Mouse (Mus musculus): Measurements from ENCODE around the gene Map2k5. TPM values are rescaled to one million over a fixed set of nuclear protein-coding genes. Genes with fewer than 3 reads are reported as not detected.

Gene Map2k5
- polyA plus RNA-seq, 1 experiment from 2014 or later = 23.5 TPM

GRCm38 (mm10) chr9:63122161-63122833 lies 255.4 kb downstream of the Map2k5 start:
- Histone ChIP-seq H3K9ac (ENCODE audit: low read depth, low read length) (no peak overlapping the region), H3K27ac (ENCODE audit: low read depth, low read length) (no peak overlapping the region), H3K4me2 (no peak overlapping the region), H3K4me1 (replicated peaks; ENCODE audit: control insufficient read depth, insufficient read depth, low read length) (peaks cover 8% of the 10 kb centered on the region; the same call in 1 of the 2 replicates), H3K4me3 (ENCODE audit: low read depth, low read length) (no peak overlapping the region), H3K36me3 (ENCODE audit: control insufficient read depth, insufficient read depth, low read length) (no peaks in the 10 kb centered on the region), H3K9me3 (ENCODE audit: control insufficient read depth, low read length) (no peaks in the 10 kb centered on the region), H3K27me3 (replicated peaks; ENCODE audit: control insufficient read depth, insufficient read depth, low read length) (no peaks in the 10 kb centered on the region)
- DNase-seq (ENCODE audit: low spot score) (no peak), ATAC-seq (replicated peaks; ENCODE audit: low FRiP score) (no peak)
- 74% methylated on average over 8 of the region's 8 CpGs for WGBS

- no peak overlapping the region for H3K4me3 ChIP-seq (ENCODE audit: low read depth, low read length)
- H3K27me3 ChIP-seq (replicated peaks; ENCODE audit: control insufficient read depth, insufficient read depth, low read length) = no peaks in the 10 kb centered on the region
- no peak overlapping the region for H3K27ac ChIP-seq (ENCODE audit: low read depth, low read length)
- ATAC-seq (replicated peaks; ENCODE audit: low FRiP score) (no peak), DNase-seq (ENCODE audit: low spot score) (no peak)
- 69% methylated on average over 5 of the region's 5 CpGs for WGBS
- no peaks in the 10 kb centered on the region for H3K4me1 ChIP-seq (replicated peaks; ENCODE audit: control insufficient read depth, insufficient read depth, low read length)
- H3K9ac ChIP-seq (ENCODE audit: low read depth, low read length) = no peak overlapping the region
- H3K36me3 ChIP-seq (ENCODE audit: control insufficient read depth, insufficient read depth, low read length) = no peaks in the 10 kb centered on the region
- no peak overlapping the region for H3K4me2 ChIP-seq
- H3K9me3 ChIP-seq (ENCODE audit: control insufficient read depth, low read length) = no peaks in the 10 kb centered on the region
Observed at GRCm38 (mm10) chr9:63118385-63118784, 259.3 kb downstream of the Map2k5 start.

Other genes with a start within 250 kb of the Map2k5 start
- not detected in 2 replicates for gene Skor1, start 228.9 kb downstream of the Map2k5 start, polyA plus RNA-seq (2014; fragmentation: Nextera tagmentation; extraction: Ambion mirVana)
- gene 2300009A05Rik, start 21.3 kb upstream of the Map2k5 start, polyA plus RNA-seq (2014; fragmentation: Nextera tagmentation; extraction: Ambion mirVana) = 39.8 and 41.5 TPM in 2 replicates
- gene Iqch, start 224.6 kb upstream of the Map2k5 start, polyA plus RNA-seq (2014; fragmentation: Nextera tagmentation; extraction: Ambion mirVana) = 0.05 TPM in 1 of 2 replicates, not detected in the other
- gene Aagab, start 224.8 kb upstream of the Map2k5 start, polyA plus RNA-seq (2014; fragmentation: Nextera tagmentation; extraction: Ambion mirVana) = 27.7 and 32.4 TPM in 2 replicates